19 mouse cellular contexts compared by ENCODE assay signal in genomic region chr9:29242497-29243422, GRCm38 (mm10).
A peak's percentile ranks its signal among the peaks of the same experiment; 100 is the strongest.
DNase-seq lines count a peak whose midpoint lies in the region; ATAC-seq lines count a peak whose summit lies in the region.
"Had no signal": no experiment of that assay in that cellular context is flagged by ENCODE, and none has a peak within 500 bp of the region (broad histone marks: within the 10 kb centered on the region; RNA-seq: fewer than 3 reads in every experiment).

No protein-coding gene starts in this region.

- H3K9ac ChIP-seq in hindbrain, embryonic 16.5 days (ENCODE audit: low read depth, low read length), result no peak overlapping the region
- H3K9ac ChIP-seq: liver, embryonic 15.5 days; midbrain, embryonic 12.5 days had no signal

- no peak overlapping the region for H3K4me2 ChIP-seq in hindbrain, embryonic 16.5 days (ENCODE audit: low read length)
- H3K4me2 ChIP-seq: liver, embryonic 15.5 days; midbrain, embryonic 12.5 days had no signal

- peaks cover 8% of the 10 kb centered on the region for H3K4me1 ChIP-seq in hindbrain, embryonic 16.5 days (ENCODE audit: control insufficient read depth, insufficient read depth, low read depth, low read length)
- H3K4me1 ChIP-seq in hindbrain, embryonic 10.5 days (replicated peaks), result no peaks in the 10 kb centered on the region
- H3K4me1 ChIP-seq: liver, embryonic 15.5 days had no signal

- no peak overlapping the region for H3K4me3 ChIP-seq in hindbrain, embryonic 16.5 days (ENCODE audit: low read length)
- no peak overlapping the region for H3K4me3 ChIP-seq in hindbrain, embryonic 10.5 days
- H3K4me3 ChIP-seq: erythroblast, embryonic 14.5 days; liver, embryonic 15.5 days; midbrain, embryonic 12.5 days had no signal

- DNase-seq in hindbrain, embryonic 10.5 days (ENCODE audit: low spot score), result no peak
- peak; percentile 99 for DNase-seq in brain, adult 2 months (ENCODE audit: low read depth, low spot score)
- peak; percentile 91 for DNase-seq in cerebellum, adult 11 months
- DNase-seq in cerebellum, postnatal 14 days, result peak; percentile 92 to 95
- DNase-seq in adrenal gland, postnatal 4 days (ENCODE audit: low spot score in 2 of 2), result no peak
- DNase-seq in right cerebral cortex, postnatal 10 days (ENCODE audit: low spot score in 2 of 2), result no peak
- DNase-seq: adrenal gland, postnatal 14 days; gastrocnemius, postnatal 25 days; kidney, adult 8-10 months; kidney, postnatal 36 days; lung, postnatal 36 days; right cerebral cortex, postnatal 25 days had no signal

- WGBS in hindbrain, embryonic 16.5 days, result 66% methylated on average over 8 of the region's 8 CpGs
- WGBS in hindbrain, embryonic 10.5 days, result 85% methylated on average over 8 of the region's 8 CpGs

- H3K9me3 ChIP-seq in hindbrain, embryonic 16.5 days (ENCODE audit: control insufficient read depth, low read length), result no peaks in the 10 kb centered on the region
- no peaks in the 10 kb centered on the region for H3K9me3 ChIP-seq in hindbrain, embryonic 10.5 days
- H3K9me3 ChIP-seq: liver, embryonic 15.5 days; midbrain, embryonic 12.5 days had no signal

- no peak overlapping the region for H3K27ac ChIP-seq in hindbrain, embryonic 16.5 days (ENCODE audit: low read depth, low read length)
- H3K27ac ChIP-seq in hindbrain, embryonic 10.5 days, result no peak overlapping the region
- H3K27ac ChIP-seq: liver, embryonic 15.5 days; midbrain, embryonic 12.5 days; stomach, postnatal 0 days had no signal

- ATAC-seq in hindbrain, embryonic 16.5 days, result peak; percentile 29; the same call in 1 of the 2 replicates
- ATAC-seq: activated CD4-positive, CD25-positive, alpha-beta regulatory T cell, adult 4 months; Patski had no signal

- H3K27me3 ChIP-seq in hindbrain, embryonic 16.5 days (replicated peaks; ENCODE audit: control insufficient read depth, insufficient read depth, low read length), result no peaks in the 10 kb centered on the region
- H3K27me3 ChIP-seq in hindbrain, embryonic 10.5 days (ENCODE audit: insufficient read depth, poor library complexity, severe bottlenecking), result no peaks in the 10 kb centered on the region
- H3K27me3 ChIP-seq: liver, embryonic 15.5 days; Patski had no signal

- H3K36me3 ChIP-seq in hindbrain, embryonic 16.5 days (ENCODE audit: control insufficient read depth, insufficient read depth, low read length), result no peaks in the 10 kb centered on the region
- no peaks in the 10 kb centered on the region for H3K36me3 ChIP-seq in hindbrain, embryonic 10.5 days
- H3K36me3 ChIP-seq: liver, embryonic 15.5 days; midbrain, embryonic 12.5 days had no signal

Comparison
In these comparisons a context has a peak if more than half of its experiments do, and no peak if none do; other contexts are left out.
1. DNase-seq: peak in brain, adult 2 months (single experiment), cerebellum, adult 11 months (single experiment) and cerebellum, postnatal 14 days (2 of 2); none in hindbrain, embryonic 10.5 days (single experiment), adrenal gland, postnatal 4 days (0 of 2) and right cerebral cortex, postnatal 10 days (0 of 2).